Mouse (Mus musculus) kidney, adult 2 months (tissue): Measurements from ENCODE around the gene Jmjd1c.

Experiments used
- CTCF ChIP-seq: fragments of 200-500 bp; conservative IDR thresholded peaks from 2 replicates; pipeline ENCODE4 v1.5.1; 2011; ENCODE audit warnings: low read depth, mild to moderate bottlenecking, control low read depth, low read length, moderate library complexity, mixed read lengths; ENCODE audit not compliant: insufficient read depth, insufficient read length
- POLR2A ChIP-seq: fragments of 200-500 bp; IDR thresholded peaks from one replicate; pipeline ENCODE4 v1.6.1; 2011; ENCODE audit warnings: low read depth, low read length, control low read depth

DNA sequence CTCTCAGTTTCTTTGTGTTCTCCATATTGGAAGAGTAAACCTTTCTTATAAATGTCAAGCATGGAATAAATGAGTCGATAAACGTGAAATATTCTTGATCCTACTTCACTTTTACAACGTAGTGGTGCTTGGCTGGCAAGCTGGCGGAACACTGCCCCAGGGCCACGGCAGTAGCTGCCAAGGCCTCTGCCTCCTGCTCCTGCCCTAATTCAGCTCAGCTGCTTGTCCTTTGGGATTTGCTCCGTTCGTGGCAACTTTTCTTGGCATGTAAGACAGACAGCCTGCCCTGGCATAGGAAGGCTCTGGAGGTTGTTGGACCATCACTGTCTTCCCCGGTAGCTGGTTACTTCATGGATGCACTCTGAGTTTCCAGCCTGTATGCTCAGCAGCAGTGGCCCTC lies 20.3 kb downstream of the Jmjd1c start:
- TF ChIP-seq CTCF: no peak
- TF ChIP-seq POLR2A: no peak
